Mouse (Mus musculus): ENCODE measurements at regions not wholly inside any gene's neighbourhood (a gene's known extent, or its start where the extent isn't known, plus 50 kb on each side); places are given as distances from the start of the nearest gene placed in this dataset.

DNA sequence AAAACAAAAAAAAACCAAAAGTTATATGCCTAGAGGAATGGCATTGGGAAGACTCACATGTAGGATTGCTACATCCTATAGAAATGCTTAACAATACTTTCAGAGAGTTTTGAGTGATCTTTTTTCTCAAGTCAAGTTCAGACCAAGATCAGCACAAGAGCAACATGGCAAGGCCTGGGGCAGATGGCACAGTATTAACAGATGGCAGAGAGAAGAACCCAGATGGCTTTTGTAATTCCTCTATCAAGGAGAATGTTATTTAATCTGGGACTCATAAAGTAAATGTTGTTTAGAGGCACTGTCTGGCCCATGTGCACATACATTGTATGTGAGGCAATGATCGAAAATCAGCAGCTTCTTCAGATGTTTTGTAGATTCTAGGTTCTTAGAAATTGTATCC lies 58.3 kb upstream of the Ripply2 start:
- TF ChIP-seq CTCF (IDR thresholded peaks at IDR 0.05; ENCODE audit: borderline replicate concordance, insufficient read depth, low read length) (no peak), POLR2A (IDR thresholded peaks at IDR 0.05; ENCODE audit: low read depth, low read length) (no peak)

Data from embryonic fibroblast, embryonic 13.5 days (primary cell).